Mouse (Mus musculus): ENCODE results near the gene Cyp2c55.

The Cyp2c55 gene

GRCm38 (mm10) chr19:39006715-39007114, at the start of gene Cyp2c55:
Cyp2c55 (plus strand) TSS chr19:39007019.
- DNase-seq (ENCODE audit: low spot score in 2 of 2), result no peak

DNA sequence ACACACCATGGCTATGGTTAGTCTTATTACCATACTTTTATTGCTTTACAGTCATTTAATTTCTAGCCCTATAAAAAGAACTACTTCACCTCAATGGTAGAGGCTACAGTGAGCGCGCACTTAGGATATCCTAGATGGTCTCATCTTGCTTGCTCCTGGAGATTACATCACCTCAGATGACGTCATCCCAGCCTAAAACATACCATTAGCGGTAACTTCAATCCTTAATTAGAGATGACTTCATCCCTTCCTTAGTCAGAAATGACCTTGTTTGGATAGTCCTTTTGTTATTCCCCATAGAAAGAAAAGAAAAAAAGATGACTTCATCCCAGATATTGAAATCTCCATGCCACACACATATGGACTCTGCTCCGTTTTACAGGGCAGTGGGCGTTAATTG, 36.1 kb upstream of the Cyp2c55 start:
- DNase-seq (ENCODE audit: low spot score in 2 of 2), result no peak

DNA sequence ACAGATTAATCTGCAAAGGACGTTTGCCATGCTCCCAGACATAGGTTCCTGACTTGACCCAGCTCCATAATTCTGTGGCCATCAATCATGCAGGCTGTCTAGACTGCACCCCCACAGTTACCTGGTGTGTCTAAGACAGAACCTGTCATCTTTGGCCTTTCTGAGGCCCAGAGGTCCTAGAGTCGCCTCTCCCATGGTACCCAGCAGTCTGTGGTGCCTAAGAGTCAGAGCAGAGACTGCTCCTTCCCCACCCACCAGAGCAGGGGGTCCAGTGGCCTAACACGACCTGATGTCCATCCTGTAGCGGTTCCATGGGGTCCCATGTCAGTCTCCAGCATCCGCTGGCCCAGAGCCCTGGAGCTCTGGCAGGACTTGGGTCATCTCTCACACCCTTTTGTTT, 34.2 kb upstream of the Cyp2c55 start:
- DNase-seq (ENCODE audit: low spot score in 2 of 2), result no peak

DNA sequence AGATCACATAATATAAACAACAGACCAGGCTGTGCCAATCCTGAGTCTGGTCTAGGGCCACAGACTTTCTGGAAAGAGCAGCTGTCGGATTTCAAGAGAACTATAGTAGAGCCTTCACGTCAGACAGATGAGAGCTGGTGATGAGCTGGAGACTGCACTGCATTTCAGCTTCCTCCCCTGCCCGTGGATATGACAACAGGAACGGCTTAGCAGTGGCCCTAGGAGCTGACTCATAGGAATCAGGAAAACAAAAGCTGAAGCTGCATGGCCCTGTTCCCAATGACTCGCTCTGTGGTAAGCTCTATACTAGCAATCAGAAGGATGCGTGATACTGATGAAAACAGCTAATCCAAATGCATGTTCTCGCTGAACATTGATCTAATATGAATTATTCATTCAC, 33.2 kb upstream of the Cyp2c55 start:
- DNase-seq (ENCODE audit: low spot score in 2 of 2), result no peak

DNA sequence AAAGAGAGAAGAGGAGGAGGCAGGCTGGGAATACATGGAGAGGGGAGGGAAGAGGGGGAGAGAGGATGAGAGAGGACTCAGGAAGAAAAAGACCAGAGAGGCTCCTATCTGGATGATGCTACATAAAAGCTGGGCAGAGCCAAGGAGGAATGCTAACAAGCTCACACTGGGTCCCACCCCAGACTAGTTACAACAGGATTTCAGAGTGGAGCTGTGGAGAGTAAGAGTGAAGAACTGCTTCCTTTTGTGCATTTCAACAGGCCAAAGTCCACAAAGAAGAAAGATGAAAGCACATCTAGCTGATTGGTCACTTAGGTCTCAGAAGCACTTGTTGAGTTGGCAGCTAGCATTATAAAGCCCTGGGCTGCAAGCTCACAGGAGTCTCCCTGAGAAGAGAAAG, 30.6 kb upstream of the Cyp2c55 start:
- no peak for DNase-seq (ENCODE audit: low spot score in 2 of 2)

DNA sequence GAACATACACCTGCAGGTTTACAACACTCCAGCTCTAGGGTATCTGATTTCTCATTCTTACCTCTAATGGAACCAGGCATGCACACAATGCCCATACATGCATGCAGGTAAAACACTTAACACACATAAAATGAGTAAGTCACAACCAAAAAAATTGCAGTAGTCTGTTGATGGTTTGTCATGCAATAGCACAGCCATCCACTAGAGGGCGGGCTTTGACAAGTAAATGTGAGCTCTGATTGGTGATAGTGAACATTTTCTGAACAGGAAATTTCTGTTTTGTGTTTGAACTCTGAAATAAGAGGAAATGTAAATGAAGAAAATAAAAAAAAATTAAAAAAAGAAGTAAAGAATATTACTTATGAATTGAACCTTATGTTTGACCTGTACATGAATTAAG, 24.9 kb upstream of the Cyp2c55 start:
- peak; percentile 61 to 81 for DNase-seq (ENCODE audit: low spot score in 2 of 2)

- DNase-seq (ENCODE audit: low spot score in 2 of 2), result no peak
Observed at GRCm38 (mm10) chr19:38998248-38998647, 8.6 kb upstream of the Cyp2c55 start.

GRCm38 (mm10) chr19:38998676-38999075, 8.1 kb upstream of the Cyp2c55 start:
- DNase-seq (ENCODE audit: low spot score in 2 of 2), result no peak

DNA sequence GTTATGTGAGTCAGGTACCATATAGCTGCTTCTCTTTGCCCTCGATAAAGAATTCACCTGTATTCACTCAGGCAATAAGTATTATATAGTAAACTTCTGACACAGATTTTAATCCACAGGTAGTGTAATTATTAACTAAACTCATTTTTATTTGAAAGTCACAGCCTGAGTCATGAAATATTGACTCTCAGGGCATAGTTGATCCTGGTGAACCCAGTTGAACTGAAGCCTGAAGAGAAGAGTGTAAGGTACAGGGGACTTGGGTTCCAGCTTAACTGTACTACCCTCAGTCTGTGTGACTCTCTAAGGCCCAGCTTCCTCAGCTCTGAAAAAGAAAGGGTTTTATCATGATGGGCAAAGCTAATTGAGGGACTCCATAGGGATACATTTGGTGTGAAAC, 1.7 kb upstream of the Cyp2c55 start:
- no peak for DNase-seq (ENCODE audit: low spot score in 2 of 2)

DNA sequence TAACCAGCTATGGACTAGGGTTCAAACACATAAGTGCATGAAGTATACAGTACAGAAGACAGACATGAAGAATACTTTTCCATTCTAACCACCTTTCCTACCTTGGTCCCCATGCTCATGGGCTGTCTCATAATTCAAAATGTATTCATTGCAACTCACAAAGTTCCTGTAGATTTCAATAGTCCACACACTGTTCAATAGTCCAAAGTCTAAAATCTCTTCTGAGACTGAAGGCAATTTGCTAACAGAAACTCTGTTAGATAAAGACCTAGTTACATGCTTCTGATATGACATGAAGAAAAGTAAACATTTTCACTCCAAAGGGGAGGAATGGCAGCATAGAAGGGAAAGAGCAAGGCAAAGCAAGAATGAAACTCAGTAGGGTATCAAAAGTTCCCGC, 51.1 kb downstream of the Cyp2c55 start:
- DNase-seq (ENCODE audit: low spot score in 2 of 2), result no peak

- DNase-seq (ENCODE audit: low spot score in 2 of 2), result no peak
Observed at GRCm38 (mm10) chr19:39060719-39061118, 53.9 kb downstream of the Cyp2c55 start, which contains the start of gene Cyp2c65. Cyp2c65 (plus strand) TSS chr19:39061015.
